Mouse (Mus musculus): ENCODE results near the gene Tex45.

The Tex45 gene

GRCm38 (mm10) chr8:3483546-3483945 is 12.9 kb downstream of the Tex45 start:
- DNase-seq (ENCODE audit: extremely low spot score, low read depth, low spot score): no peak

- DNase-seq (ENCODE audit: extremely low spot score, low read depth, low spot score): no peak
Observed at GRCm38 (mm10) chr8:3485192-3485591, 14.5 kb downstream of the Tex45 start.

- no peak for DNase-seq (ENCODE audit: extremely low spot score, low read depth, low spot score)
Observed at GRCm38 (mm10) chr8:3492901-3493844, 22.5 kb downstream of the Tex45 start, which contains the start of gene Zfp358. Zfp358 (plus strand) TSS chr8:3493138.

GRCm38 (mm10) chr8:3493845-3494208 is 23.2 kb downstream of the Tex45 start:
- no peak for DNase-seq (ENCODE audit: extremely low spot score, low read depth, low spot score)

GRCm38 (mm10) chr8:3495578-3496427 is 25.1 kb downstream of the Tex45 start:
- no peak for DNase-seq (ENCODE audit: extremely low spot score, low read depth, low spot score)

- DNase-seq (ENCODE audit: extremely low spot score, low read depth, low spot score): no peak
Observed at GRCm38 (mm10) chr8:3496428-3496748, 25.7 kb downstream of the Tex45 start.

- no peak for DNase-seq (ENCODE audit: extremely low spot score, low read depth, low spot score)
Observed at GRCm38 (mm10) chr8:3498583-3498982, 27.9 kb downstream of the Tex45 start.

- no peak for DNase-seq (ENCODE audit: extremely low spot score, low read depth, low spot score)
Observed at GRCm38 (mm10) chr8:3499751-3500150, 29.1 kb downstream of the Tex45 start.

- DNase-seq (ENCODE audit: extremely low spot score, low read depth, low spot score): peak; percentile 93
Observed at GRCm38 (mm10) chr8:3500235-3501090, 29.8 kb downstream of the Tex45 start, which contains the start of gene Mcoln1. Mcoln1 (plus strand) TSS chr8:3500457.

- DNase-seq (ENCODE audit: extremely low spot score, low read depth, low spot score): no peak
Observed at GRCm38 (mm10) chr8:3502217-3502616, 31.6 kb downstream of the Tex45 start.

- no peak for DNase-seq (ENCODE audit: extremely low spot score, low read depth, low spot score)
Observed at GRCm38 (mm10) chr8:3507979-3508754, 37.5 kb downstream of the Tex45 start.

GRCm38 (mm10) chr8:3514681-3515247 is 44.1 kb downstream of the Tex45 start:
- no peak for DNase-seq (ENCODE audit: extremely low spot score, low read depth, low spot score)

GRCm38 (mm10) chr8:3515260-3515671 is 44.6 kb downstream of the Tex45 start, which contains the start of gene Pnpla6:
Pnpla6 (plus strand) TSS chr8:3515384.
- peak; percentile 60 for DNase-seq (ENCODE audit: extremely low spot score, low read depth, low spot score)

- no peak for DNase-seq (ENCODE audit: extremely low spot score, low read depth, low spot score)
Observed at GRCm38 (mm10) chr8:3515771-3516417, 45.2 kb downstream of the Tex45 start.

GRCm38 (mm10) chr8:3516450-3517116 is 45.9 kb downstream of the Tex45 start:
- DNase-seq (ENCODE audit: extremely low spot score, low read depth, low spot score): peak; percentile 95

GRCm38 (mm10) chr8:3517117-3517495 is 46.4 kb downstream of the Tex45 start:
- no peak for DNase-seq (ENCODE audit: extremely low spot score, low read depth, low spot score)

- no peak for DNase-seq (ENCODE audit: extremely low spot score, low read depth, low spot score)
Observed at GRCm38 (mm10) chr8:3522007-3522697, 51.5 kb downstream of the Tex45 start.

GRCm38 (mm10) chr8:3530816-3531215 is 60.2 kb downstream of the Tex45 start:
- no peak for DNase-seq (ENCODE audit: extremely low spot score, low read depth, low spot score)

All from hindlimb bud, embryonic 11.5 days (tissue).